Mouse (Mus musculus) cerebellum, adult 18-20 months (tissue): Measurements from ENCODE around the gene Ggt1.
A peak's percentile ranks its signal among the peaks of the same experiment; 100 is the strongest.
"Not testable (repeated sequence)": the region's sequence is repeated elsewhere in the genome, so short reads cannot be mapped to it uniquely, and the experiment has no call there.

Experiments
- DNase-seq, 2 experiments: peaks; one replicate each; pipeline ENCODE4 v3.0.0; 2021

Gene Ggt1

GRCm38 (mm10) chr10:75551175-75551574 lies 10.2 kb upstream of the Ggt1 start:
- DNase-seq: no peak

GRCm38 (mm10) chr10:75552106-75552505 lies 9.3 kb upstream of the Ggt1 start:
- no peak for DNase-seq

GRCm38 (mm10) chr10:75552701-75553450 lies 8.5 kb upstream of the Ggt1 start:
- DNase-seq: no peak

- DNase-seq: no peak
These were observed 7.3 kb upstream of the Ggt1 start for GRCm38 (mm10) chr10:75554090-75554489.

GRCm38 (mm10) chr10:75555557-75555956 lies 5.8 kb upstream of the Ggt1 start:
- DNase-seq: no peak

GRCm38 (mm10) chr10:75556026-75556425 lies 5.4 kb upstream of the Ggt1 start:
- DNase-seq: peak; percentile 55 to 58

- DNase-seq: peak; percentile 76 to 82
These were observed 2.9 kb upstream of the Ggt1 start for GRCm38 (mm10) chr10:75558515-75558914.

GRCm38 (mm10) chr10:75559041-75559675 lies 2.2 kb upstream of the Ggt1 start:
- peak in 1 of 2 experiments; percentile 21 for DNase-seq

GRCm38 (mm10) chr10:75559676-75560548 lies 1.5 kb upstream of the Ggt1 start, which contains the start of gene Lrrc75b:
TSS of gene Lrrc75b (minus strand) at chr10:75560330.
- DNase-seq: peak; percentile 80 to 84

- DNase-seq: no peak
These were observed 880 bp upstream of the Ggt1 start for GRCm38 (mm10) chr10:75560549-75560899.

GRCm38 (mm10) chr10:75562596-75562995 lies 1.2 kb downstream of the Ggt1 start:
- DNase-seq: no peak

- DNase-seq: no peak
These were observed 3.4 kb downstream of the Ggt1 start for GRCm38 (mm10) chr10:75564687-75565265.

GRCm38 (mm10) chr10:75565436-75565835 lies 4.0 kb downstream of the Ggt1 start:
- no peak for DNase-seq

- DNase-seq: no peak
These were observed 4.5 kb downstream of the Ggt1 start for GRCm38 (mm10) chr10:75565906-75566305.

- no peak for DNase-seq
These were observed 4.9 kb downstream of the Ggt1 start for GRCm38 (mm10) chr10:75566321-75566720.

GRCm38 (mm10) chr10:75566765-75567164 lies 5.4 kb downstream of the Ggt1 start:
- DNase-seq: not testable (repeated sequence)

- no peak for DNase-seq
These were observed 6.6 kb downstream of the Ggt1 start for GRCm38 (mm10) chr10:75568029-75568428.

GRCm38 (mm10) chr10:75568441-75568840 lies 7.0 kb downstream of the Ggt1 start:
- DNase-seq: no peak

GRCm38 (mm10) chr10:75568851-75569250 lies 7.4 kb downstream of the Ggt1 start:
- DNase-seq: no peak

GRCm38 (mm10) chr10:75570981-75571657 lies 9.7 kb downstream of the Ggt1 start:
- DNase-seq: no peak

GRCm38 (mm10) chr10:75571937-75572336 lies 10.5 kb downstream of the Ggt1 start:
- DNase-seq: no peak

- DNase-seq: no peak
These were observed 11.8 kb downstream of the Ggt1 start for GRCm38 (mm10) chr10:75573181-75573580.
